Mouse (Mus musculus): ENCODE data around the gene Pfn3.
"Not testable (repeated sequence)": the region's sequence is repeated elsewhere in the genome, so short reads cannot be mapped to it uniquely, and the experiment has no call there.

The Pfn3 gene

DNA sequence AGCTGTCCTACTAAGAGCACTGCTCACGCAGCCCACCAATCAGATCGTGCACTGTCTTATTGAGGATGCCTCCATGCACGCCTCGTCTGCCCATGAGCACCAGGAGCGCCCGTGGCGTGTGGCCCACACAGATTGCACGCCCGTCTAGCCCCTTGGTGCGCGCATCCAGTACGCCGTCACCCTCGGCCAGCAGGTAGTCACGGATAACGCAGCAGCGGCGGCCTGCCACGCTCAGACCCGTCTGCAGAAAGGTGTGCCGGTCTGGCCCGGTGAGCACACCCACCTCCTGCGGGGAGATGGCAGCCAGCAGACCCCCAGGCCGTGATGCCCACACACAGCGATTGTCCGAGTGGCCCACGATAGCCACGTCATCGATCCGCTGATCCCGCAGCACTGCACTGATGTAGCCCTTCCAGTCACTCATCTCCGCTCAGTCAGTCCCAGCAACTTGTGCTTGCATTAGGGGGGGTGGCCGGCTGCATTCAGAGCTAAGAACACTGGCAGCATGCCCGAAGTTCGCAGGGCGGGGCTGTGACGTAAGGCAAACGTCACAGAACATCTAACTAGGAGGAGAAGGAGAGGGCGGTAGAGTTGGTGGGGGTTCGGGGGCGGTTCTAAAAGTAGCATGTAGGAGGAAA lies at the start of gene Pfn3:
Pfn3 (minus strand) TSS at position 490 of the 638 bp plus-strand sequence.
- peak; percentile 76 to 83 for DNase-seq (ENCODE audit: low spot score in 2 of 2)

DNA sequence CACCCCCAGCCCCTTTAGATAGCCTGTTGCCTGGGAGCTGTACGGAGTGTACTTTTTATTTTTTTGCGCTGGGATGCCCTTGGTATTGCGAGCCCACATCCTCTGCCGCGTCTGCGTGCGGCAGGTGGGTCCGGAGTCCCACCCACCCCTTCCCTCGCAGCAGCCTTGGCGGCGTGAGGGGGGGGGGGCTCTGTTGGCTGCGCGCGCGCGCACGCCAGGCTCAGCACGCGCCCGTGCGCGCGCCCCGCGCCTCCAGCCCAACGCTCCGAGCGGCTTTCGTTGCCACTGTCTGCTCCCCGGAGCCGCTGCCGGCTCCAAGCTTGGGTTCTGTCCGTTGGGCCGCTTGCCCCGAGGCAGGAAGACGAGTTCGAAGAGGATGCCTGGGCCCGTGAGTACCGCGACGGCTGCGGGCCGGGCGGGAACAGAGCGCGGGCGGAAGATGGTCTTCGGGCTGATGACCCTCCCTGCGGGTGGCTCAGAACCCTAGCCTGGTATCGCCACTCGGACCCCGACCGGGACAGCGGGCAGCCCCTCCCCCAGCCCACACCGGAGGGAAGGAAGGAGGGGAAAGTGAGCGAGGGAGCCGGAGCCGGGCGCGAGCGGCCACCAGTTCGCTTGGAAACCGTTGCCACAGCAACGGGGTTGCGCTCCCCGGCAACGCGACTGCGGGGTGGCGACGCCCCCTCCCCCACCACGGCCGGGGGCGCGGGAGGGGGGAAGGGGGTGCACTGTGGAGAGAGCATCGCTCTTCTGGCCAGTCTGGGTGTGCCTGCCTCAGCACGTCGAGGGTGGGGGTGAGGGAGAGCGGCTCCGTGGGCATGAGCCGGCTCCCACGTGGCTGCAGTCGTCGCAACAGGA lies 49.2 kb upstream of the Pfn3 start, which contains the start of gene Prr7:
Prr7 (plus strand) TSS at position 241 of the 858 bp plus-strand sequence.
- peak; percentile 64 to 82 for DNase-seq (ENCODE audit: low spot score in 2 of 2)

DNA sequence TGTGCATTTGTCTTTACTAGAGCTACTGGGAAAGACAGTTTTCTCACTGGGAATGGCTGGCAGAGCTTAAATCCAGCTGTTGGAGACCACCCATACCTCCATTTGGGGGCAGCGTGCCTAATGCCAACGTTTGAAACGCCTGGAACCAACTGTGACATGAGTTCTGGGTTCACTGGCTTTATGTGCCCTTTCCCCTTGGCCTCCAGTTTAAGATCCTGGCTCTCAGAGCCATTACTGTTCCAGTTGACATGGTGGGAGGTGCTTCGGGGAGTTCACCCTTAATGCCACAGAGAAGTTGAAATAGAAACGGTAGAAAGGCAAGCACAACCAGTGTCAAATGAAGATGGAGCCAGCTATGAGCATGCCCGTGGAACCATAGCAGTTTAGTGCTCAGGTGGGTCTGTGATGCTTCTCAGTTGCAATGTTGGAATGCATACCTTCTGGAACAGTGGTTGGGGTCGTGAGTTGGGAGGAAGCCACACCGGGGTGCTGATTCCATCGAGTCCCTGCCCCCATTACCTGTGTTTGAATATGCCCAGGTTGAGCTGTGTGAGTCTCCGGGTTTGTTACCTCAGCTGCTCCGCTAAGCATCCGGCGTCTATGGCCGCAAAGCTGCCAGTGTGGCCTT lies 48.5 kb upstream of the Pfn3 start:
- no peak for DNase-seq (ENCODE audit: low spot score in 2 of 2)

DNA sequence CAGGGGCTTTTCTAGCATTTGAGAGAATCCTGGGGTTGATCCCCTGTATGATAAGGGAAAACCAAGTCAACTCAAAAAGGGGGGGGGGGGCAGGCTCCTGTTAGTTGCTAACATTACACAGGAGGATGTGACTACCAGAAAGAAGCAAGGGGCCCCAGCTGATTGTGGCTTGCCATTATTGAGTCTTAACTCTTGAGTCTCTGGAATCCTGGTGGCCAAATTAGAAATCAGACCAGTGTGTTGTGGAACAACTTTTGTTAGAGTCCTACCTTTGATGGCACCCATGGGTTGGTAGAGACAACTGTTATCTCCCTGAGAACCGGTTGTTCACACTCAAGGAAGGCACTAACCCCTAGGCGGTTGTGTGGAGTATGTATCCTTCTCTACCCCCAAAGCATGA lies 47.9 kb upstream of the Pfn3 start:
- no peak for DNase-seq (ENCODE audit: low spot score in 2 of 2)

DNA sequence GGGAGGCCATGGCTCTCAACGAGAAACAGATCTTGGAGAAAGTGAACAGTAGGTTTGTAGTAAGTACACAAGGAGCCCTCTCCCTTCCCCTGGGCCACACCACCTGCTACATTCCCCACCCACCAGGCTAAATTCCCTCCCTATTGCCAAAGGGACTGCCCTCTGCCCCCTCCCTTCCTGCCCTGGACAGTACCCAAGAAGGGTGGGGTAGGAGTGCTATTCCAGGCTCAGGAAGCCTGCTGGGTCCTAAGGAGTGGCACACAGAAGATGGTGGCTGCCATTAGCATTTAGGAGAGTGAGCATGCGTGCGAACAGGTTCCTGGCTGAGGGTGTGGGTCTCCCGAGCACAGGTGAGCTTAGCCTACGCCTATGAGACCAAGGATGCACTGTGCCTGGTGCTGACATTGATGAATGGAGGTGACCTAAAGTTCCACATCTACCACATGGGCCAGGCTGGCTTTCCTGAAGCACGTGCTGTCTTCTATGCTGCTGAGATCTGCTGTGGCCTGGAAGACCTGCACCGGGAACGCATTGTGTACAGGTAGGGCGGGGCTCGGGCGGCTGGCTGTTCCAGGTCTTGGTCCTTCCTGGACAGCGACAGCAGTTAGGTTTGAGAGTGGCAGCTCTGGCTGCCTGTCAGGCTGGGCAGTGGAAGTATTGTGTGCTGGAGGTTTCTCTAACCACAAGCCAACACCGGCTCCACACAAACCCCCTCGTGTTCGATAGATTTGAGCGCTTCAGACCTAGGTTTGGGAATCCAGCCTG lies 36.9 kb upstream of the Pfn3 start:
- no peak for DNase-seq (ENCODE audit: low spot score in 2 of 2)

DNA sequence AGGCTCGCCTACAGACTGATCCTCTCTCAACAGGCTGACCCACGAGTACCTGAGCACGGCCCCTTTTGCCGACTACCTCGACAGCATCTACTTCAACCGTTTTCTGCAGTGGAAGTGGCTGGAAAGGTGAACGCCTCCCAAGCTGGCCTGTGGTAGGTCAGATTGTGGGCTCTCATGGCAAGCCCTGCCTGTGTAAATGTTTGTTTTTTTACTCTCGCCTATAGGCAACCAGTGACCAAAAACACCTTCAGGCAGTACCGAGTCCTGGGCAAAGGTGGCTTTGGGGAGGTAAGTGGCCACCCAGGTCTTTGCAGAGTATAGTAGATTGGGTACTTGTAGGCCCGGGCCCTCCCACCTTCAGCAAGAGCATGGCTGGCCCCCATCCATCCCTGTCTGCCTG lies 36.3 kb upstream of the Pfn3 start:
- DNase-seq (ENCODE audit: low spot score in 2 of 2) = no peak

DNA sequence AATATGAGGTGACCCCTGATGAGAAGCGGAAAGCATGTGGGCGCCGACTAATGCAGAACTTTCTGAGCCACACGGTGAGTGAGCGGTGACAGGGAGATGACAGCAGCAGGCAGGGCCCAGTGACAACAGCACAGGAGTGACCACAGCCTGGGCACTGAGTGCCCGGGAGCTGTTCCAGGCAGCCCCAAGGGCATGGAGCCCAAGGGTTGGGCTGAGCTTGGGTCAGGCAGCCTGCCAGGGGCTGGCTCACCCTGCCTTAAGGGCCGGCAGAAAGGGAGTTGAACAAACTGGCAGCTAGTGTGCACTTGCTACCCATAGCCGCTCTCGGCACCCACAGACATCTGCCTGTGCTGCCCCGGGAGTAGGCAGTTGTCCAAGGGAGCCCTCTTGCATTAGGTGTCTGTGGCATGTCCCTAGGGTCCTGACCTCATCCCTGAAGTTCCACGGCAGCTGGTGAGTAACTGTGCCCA lies 35.5 kb upstream of the Pfn3 start:
- no peak for DNase-seq (ENCODE audit: low spot score in 2 of 2)

DNA sequence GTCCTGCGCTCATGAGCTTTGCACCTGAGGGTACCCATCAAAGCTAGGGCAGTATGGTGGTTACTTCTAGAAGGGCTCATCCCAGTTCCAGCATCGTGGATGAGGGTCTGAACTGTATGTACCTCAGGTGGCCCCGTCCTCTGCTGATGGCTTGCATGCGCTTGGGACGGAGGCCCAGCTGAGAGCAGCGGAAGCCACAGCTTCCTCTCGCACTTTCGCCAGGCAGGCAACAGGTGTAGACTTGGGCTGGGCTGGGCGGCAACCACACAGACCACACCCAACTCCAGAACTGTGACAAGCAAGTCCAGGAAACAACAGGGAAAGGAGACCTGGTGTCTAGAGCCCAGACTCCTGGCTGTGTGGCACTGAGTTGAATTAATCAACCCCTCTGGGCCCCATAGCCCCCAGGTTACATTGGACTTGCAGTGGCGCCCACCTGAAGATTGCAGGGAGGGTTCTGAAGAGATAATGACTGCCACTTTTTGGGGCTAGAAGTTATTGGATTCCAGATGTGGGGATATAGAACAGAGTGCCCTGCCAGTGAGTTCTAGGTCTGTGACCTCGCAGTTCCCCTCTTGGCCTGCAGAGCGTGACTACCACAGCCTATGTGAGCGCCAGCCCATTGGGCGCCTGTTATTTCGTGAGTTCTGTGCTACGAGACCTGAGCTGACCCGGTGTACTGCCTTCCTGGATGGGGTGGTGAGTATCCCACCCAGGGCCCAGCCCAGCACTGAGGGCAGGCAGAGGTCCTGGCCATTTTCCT lies 34.8 kb upstream of the Pfn3 start:
- DNase-seq (ENCODE audit: low spot score in 2 of 2) = no peak

DNA sequence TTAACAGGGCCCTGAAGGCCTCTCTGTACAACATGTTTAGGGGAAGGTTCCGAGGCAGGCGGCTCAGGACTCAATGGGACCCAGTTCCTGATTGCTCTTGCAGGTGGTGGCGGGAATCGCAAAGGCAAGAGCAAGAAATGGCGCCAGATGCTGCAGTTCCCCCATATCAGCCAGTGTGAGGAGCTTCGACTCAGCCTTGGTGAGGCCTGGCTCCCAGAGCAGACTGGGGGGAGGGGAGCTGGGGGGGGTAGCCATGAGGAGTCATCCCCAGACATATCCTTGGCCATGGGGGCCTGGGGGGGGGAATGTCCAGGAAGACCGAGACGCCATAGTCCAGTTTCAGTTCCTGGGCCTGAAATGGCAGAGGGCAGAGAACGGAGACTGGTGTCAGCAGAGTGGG lies 34.2 kb upstream of the Pfn3 start:
- DNase-seq (ENCODE audit: low spot score in 2 of 2) = no peak

DNA sequence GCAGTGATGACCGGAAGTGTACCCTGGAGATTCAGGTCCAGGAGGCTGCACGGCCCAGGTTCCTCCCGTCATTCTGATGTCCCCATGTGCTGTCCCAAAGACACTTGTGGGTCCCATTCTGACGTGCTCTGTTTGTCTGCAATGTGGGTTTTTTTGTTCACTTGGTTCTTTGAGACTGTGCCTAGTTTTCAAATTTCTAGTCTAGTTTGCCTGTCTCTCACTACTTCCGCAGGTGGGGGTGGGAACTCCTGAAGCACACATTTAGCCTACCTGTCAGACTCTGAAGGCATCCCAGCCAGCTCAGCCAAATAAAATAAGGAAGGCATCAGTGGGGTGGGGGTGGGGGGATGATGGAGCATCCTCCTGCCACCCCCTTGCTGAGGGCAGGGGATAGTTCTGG lies 33.1 kb upstream of the Pfn3 start:
- no peak for DNase-seq (ENCODE audit: low spot score in 2 of 2)

DNA sequence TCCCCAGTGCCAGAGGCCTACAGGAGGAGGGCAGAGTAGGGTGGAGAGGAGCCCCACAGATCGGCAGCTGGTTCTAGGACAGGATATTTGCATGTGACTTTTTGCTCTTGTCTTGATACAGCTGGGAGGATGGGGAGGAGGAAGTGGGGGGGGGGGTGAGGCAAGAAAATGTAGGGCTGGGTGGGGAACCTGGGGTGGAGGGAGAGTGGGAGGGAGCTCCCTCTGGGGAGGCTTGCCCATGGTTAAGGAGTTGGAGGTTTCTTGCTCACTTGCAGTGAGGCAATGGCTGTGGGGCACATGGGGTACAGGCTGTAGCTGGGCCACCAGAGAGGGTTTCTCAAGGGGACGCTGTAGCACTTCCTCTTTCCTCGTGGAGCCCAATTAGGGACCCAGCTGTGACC lies 32.5 kb upstream of the Pfn3 start:
- no peak for DNase-seq (ENCODE audit: low spot score in 2 of 2)

DNA sequence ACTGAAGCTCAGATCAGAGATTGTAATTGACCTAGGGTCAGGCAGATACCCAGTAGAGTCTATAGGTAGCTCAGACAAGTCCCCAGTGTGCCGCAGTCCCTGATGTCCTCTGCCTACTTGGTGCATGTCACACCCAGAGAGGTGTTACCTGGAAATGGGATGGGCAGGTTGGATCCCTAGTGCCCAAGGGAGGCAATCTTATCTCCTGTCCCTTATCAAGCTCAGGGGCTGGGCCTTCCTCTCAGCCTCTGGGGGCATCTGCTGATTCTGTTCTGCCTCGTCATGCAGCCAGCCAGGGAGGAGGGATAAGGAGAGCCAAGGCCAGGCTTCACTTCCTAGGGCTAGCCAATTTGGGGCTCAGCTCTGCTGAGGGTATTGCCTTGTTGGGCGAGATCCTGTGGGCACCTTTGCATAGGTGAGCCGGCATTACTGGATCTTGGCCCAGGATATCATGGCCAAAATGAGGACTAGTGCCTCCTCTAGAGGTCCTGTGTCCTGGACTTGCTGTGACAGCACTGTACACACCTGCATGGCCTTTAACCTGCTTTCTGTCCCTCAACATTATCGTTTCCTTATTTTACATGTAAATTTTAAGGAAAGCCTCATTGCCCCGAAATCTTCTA lies 31.6 kb upstream of the Pfn3 start:
- DNase-seq (ENCODE audit: low spot score in 2 of 2) = no peak

DNA sequence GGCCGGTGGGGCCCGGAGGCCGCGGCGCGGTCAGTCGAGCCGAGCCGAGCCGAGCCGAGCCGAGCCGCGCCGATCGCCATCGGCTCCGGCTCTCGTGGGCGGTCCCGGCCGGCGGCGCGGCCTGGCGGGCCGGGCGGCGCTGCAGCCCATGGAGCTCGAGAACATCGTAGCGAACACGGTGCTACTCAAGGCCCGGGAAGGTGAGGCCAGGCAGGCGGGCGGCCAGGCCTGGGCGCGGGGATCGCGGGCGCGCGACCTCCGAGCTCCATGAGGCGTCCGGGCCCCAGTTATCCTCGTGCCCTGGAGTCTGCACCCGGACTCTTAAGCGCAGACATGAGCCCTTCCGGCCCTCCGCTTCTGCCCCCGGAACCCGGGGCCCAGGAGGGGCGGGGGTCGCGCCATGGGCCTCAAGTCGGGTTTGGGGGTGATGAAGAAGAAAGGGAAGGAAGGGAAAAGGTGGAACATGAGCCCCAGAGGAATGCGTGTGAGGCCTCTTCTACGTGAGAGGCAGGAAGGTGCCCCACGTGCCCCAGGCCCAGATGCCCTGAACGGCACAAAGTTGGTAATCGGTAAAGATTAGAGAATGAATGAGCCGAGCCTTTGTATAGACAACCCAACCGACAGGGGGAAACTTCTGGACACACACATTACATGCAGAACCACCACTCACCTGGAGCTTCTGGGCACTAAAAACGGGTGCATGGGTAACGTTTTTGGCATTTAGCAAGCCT lies 30.5 kb upstream of the Pfn3 start:
- no peak for DNase-seq (ENCODE audit: low spot score in 2 of 2)

DNA sequence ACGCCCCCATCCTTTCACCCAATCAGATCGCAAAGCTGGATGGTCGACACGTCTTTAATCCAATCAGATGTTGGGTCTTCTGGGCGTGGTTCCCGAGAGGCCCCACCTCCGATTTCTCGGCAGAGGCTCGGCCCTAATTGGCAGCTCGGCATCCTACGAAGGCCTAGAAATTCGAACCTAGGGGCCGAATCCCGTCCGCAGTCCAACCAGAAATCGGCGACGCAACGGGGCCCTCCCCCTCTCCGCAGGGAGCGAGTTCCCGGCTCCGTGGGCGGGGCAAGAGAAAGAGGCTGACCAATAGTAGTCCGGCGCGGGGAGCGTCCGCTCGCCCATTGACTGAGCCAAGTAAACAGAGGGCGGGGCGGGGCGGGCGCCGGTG lies 29.9 kb upstream of the Pfn3 start, which contains the start of gene Grk6:
Grk6 (plus strand) TSS at position 136 of the 379 bp plus-strand sequence.
- peak; percentile 99 to 100 for DNase-seq (ENCODE audit: low spot score in 2 of 2)

DNA sequence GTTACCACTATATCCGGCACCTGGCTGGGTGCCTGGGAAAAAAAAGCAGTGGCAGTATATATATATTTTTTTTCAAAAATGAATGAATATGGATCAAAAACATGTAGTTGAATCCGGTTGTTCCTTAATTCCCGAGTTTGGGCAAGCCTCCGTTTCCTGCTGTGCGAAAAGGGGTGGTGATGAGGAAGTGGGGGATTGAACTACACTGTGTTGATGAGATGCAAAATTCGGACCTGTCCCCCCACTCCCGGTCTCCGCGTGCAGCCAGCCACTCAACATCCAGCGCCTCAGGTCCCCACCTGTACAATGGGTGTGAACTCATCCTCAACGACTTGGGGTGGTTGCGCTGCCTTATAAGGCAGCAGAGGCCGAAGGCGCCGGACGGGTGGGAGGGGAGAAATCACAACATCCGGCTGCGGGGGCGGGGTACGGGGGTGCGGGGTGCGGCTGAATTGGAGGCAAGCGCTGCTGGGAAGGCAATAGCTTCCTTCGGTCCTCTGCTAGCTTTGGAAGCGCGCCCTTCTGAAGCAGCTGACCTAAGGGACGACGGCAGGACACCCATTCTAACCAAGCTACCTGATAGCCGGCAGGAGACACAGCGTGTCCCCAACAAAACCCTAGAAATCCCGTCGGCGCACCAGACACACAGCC lies 29.4 kb upstream of the Pfn3 start:
- peak in 1 of 2 experiments; percentile 40 for DNase-seq (ENCODE audit: low spot score in 2 of 2)

DNA sequence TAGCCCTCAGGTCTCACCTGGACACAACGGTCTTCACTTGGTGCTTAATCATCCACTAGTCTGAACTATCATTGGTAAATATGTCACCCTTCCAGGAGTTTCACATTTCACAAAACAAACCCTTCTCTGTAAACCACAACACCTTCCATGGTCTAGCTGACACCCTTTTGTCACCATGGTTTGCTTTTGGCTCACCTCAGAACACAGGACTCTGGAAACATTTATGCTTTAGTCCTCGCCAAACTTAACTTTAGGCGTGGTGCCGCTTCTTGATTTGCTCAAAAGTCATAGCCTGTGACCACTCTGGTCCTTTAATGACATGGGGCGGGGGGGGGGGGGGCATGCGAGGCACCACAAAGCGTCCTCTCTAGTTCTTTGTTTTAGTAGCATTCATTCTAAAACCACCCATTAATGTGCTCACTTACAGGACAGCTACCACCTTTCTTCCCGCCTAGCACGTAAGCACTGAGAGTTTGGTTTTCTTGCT lies 28.8 kb upstream of the Pfn3 start:
- no peak for DNase-seq (ENCODE audit: low spot score in 2 of 2)

DNA sequence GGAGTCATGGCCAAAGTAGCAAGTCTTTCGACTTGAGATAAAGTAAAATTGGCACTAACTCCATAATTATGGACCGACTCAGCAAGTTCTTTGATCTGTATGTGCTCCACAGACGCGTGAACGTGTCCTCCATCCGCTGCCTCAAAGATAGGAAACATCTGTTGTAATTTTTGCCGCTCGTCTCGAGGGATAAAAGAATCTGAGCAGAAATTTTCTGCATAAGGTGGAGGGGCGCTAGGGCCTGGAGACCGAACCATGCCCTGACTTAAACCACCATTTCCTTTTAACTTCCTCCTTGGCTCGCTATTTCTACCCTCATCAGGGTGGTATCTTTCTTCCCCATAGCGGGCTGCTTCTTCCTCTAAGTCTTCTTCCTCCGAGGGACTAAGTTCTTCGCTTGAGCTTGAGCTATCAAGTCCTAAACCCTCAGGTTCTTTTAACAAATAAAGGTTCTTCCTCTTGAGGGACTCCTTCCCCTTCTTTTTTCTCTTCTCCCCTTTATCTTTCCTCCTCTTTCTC lies 22.1 kb upstream of the Pfn3 start:
- not testable (repeated sequence) for DNase-seq (ENCODE audit: low spot score in 2 of 2)

DNA sequence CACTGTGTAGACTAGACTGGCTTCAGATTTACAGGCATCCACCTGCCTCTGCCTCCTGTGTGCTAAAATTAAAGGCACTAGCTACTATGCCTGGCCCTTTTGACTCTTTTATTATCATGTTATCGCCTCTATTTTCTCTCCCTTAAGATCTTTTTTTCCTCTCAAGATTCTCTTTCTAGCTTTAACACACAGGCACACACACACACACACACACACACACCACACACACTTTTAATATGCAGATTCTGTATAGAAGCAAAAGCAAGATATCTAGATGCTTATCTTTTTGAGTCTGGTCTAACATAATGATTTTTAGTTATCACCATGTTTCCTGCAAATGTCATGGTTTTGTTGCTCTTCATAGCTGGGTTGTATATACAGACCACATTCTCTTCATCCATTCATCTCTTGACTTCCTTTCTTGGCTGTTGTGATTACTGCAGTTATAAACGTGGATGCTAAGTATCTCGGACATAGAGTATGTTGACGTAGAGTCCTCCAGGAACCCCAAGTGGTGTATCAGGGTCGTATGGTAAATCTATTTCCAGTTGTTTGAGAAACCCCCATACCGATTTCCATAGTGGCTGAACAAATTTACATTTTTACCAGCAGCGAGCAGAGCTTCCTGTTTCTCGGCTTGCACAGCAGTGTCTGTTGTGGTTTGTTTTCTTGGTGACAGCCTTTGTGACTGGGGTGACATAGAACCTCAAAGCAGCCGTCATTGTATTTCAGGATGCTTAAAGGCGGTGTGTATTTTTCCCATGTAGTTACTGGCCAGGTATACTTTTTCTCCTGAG lies 17.1 kb upstream of the Pfn3 start:
- DNase-seq (ENCODE audit: low spot score in 2 of 2) = no peak
